Mouse (Mus musculus) thymus, postnatal 4 days (tissue): ENCODE results near the gene Dnal1.
"Not testable (repeated sequence)": the region's sequence is repeated elsewhere in the genome, so short reads cannot be mapped to it uniquely, and the experiment has no call there.

ENCODE experiments used
- DNase-seq: peaks from one replicate; pipeline ENCODE4 v3.0.0; 2021

Gene Dnal1

GRCm38 (mm10) chr12:84114153-84114994 lies at the start of gene Dnal1:
Gene Dnal1, plus strand, starts transcription at chr12:84114366.
- DNase-seq: peak; percentile 89

DNA sequence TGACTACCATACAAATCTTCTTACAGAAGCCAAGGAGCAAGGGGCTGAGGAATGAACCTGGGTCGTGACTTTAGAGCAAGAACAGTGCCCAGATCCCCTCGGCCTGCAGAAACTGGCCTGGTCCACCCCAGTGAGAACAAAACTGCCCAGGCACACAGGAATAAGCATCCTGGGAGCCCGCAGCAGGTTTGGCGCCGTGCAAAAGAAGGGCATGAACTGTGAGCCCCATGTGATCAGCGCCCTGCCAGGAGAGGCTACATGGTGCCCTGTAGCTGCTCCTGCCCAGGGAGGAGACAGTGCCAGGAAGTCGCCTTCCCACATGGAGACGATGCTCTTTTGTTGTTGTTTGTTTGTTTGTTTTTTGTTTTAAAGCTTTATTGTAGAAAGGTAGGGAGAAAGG lies 49.5 kb upstream of the Dnal1 start:
- no peak for DNase-seq

GRCm38 (mm10) chr12:84067752-84068151 lies 46.4 kb upstream of the Dnal1 start:
- no peak for DNase-seq

GRCm38 (mm10) chr12:84068296-84068695 lies 45.9 kb upstream of the Dnal1 start:
- no peak for DNase-seq

GRCm38 (mm10) chr12:84068986-84069385 lies 45.2 kb upstream of the Dnal1 start, which contains the start of gene Acot5:
Gene Acot5, plus strand, starts transcription at chr12:84069325.
- DNase-seq: no peak

- peak; percentile 62 for DNase-seq
Measured at GRCm38 (mm10) chr12:84069582-84069981, 44.6 kb upstream of the Dnal1 start.

DNA sequence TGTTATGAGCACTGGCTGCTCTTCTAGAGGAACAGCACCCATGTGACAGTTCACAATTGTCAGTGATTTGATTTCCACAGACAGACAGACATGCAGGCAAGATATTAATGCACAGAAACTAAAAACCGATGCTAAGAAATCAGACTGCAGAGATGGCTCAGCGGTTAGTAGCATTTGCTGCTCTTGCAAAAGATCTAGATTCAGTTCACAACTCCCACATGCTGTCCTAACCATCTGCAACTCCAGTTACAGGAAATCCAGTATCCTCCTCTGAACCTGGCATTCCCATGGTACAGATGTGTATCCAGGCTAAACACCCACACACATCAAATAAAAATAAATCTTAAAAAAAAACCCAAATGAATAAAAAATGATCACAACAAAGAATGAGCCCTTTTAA lies 42.5 kb upstream of the Dnal1 start:
- no peak for DNase-seq

DNA sequence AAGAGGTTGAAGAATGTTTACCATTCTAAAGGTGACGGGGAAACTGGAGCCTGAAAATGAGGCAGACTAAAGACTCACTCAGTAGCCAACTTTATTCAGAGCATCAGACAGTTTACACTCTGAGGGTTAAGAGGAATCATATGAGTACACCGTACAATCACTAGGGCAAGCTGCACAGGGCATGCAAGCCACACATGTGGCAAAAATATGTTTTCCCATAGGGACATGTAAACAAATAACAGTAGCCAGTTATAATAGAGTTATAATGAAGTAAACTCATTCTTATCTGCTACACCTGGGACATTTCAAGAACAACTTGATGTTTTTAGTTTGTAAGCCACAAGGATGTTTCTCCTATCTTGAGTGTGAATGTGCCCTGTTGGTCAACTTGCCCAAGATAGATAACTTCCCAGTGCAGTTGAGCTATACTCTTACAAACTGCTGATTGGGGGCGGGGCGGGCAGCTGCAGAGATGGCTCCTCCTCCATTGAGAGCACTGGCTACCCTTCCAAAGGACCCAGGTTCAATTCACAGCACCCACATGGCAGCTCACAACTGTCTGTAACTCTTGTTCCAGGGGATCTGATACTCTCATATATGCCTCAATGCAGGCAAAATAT lies 36.7 kb upstream of the Dnal1 start:
- no peak for DNase-seq

DNA sequence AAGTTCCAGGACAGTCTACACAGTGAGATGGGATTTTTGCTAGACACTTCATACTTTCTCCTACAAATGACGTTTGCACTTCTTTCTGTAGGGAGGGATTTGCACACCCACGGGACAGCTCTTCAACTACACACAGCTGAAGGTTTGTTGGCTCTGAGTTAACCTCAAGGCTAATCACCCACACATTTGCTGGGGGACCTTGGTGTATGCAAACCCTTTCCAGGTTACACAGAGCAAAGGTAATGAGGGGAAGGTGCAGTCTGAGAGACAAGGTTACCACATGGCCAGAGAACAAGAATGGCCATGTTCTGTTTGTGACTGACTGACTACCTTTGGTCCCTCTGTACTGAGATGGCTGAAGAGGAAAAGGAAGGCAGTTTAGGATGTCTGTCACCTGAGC lies 30.3 kb upstream of the Dnal1 start:
- DNase-seq: no peak

GRCm38 (mm10) chr12:84084581-84084980 lies 29.6 kb upstream of the Dnal1 start:
- no peak for DNase-seq

DNA sequence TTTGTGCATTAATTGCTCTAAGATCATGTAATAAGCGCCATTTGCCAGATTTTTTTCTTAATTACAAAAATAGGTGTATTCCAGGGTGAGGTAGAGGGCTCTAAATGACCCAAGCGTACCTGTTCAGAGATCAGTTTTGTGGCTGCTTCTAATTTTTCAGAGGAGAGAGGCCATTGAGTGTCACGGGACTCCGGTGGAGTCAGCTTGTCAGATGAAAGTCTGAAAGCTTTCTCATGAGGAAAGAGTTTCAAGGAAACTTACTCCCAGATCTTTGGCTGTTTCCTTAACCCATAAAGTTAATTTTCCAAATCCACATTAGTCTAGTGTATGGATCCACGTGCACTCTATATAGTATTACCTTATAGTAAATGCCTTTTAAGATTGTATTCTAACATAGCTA lies 19.5 kb upstream of the Dnal1 start:
- not testable (repeated sequence) for DNase-seq

GRCm38 (mm10) chr12:84099605-84100004 lies 14.6 kb upstream of the Dnal1 start:
- DNase-seq: no peak

DNA sequence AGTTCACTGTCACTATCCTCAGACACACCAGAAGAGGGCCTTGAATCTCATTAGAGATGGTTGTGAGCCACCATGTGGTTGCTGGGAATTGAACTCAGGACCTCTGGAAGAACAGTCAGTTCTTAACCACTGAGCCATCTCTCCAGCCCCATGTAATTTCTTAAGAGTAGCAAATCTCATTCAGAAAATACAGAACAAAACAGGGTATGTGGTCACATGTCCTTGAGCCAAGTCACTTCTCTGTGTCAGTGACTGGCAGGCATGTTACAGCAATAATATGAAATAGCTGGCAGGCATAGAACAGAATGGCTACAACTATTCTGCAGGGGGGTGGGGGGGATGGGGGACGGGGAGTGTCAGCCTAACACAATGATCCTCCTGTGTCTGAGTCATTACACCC lies 14.1 kb upstream of the Dnal1 start:
- DNase-seq: no peak

DNA sequence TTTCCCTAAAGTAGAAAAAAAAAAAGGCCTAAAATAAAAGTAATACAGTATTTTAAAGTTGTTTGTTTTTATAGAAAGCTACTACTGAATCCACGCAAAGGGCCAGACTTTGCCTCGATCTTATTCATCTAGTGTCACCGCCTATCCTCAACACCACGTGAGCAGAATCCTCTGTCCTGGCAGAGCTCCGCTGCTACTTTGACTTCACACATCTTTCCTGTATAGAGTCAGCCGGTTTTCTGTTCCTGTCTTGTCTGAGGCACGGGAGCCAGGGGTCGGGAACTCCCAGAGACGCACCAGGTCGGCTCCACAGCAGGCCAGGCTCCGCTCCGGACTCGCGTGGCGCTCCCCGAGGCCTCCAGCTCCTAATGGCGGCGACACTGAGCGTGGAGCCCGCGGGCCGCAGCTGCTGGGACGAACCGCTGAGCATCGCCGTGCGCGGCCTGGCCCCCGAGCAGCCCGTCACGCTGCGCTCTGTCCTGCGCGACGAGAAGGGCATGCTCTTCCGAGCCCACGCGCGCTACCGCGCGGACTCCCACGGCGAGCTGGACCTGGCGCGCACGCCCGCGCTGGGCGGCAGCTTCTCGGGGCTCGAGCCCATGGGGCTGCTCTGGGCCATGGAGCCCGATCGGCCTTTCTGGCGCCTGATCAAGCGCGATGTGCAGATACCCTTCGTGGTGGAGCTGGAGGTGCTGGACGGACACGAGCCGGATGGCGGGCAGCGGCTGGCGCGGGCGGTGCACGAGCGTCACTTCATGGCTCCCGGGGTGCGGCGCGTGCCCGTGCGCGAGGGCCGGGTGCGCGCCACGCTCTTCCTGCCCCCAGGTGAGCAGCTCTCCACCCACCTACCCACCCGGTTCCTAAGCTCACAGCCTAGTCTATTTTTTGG lies 13.3 kb upstream of the Dnal1 start, which contains the start of gene Acot6:
Gene Acot6 (plus strand): TSS at position 51 of the 889 bp plus-strand sequence.
- peak; percentile 58 for DNase-seq

DNA sequence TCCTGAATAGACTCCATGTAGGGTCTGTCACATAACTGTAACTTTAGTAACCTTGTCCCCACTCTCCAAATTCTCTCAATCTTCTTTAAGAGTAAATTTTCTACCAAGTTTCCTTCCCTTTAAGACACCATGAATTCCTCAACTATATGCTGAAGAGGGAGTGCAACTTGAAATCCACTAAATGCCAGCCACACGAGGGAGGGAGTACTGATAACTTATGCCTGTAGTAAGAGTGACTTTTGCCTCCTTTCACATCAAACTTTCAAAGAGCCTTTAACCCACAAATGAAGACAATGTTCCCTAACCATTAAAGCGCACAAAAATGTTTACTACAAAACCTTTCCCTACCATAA lies 12.7 kb upstream of the Dnal1 start:
- DNase-seq: no peak

- no peak for DNase-seq
Measured at GRCm38 (mm10) chr12:84107012-84107411, 7.2 kb upstream of the Dnal1 start.

DNA sequence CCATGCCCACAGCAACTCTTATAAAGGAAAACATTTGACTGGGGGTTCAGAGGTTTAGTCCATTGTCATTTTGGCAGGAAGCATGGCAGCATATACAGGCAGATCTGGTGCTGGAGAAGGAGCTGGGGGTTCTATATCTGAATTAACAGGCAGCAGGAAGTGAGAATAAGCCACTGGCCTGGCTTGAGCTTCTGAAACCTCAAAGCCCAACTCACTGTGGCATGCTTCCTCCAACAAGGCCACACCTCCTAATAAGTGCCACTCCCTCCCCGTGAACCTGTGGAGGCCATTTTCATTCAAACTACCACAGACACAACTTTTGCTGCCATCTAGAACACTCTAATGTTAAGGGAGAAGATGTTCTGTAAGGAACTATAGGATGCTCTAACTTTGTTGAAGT lies 6.5 kb upstream of the Dnal1 start:
- no peak for DNase-seq

- DNase-seq: no peak
Measured at GRCm38 (mm10) chr12:84109924-84110323, 4.2 kb upstream of the Dnal1 start.

DNA sequence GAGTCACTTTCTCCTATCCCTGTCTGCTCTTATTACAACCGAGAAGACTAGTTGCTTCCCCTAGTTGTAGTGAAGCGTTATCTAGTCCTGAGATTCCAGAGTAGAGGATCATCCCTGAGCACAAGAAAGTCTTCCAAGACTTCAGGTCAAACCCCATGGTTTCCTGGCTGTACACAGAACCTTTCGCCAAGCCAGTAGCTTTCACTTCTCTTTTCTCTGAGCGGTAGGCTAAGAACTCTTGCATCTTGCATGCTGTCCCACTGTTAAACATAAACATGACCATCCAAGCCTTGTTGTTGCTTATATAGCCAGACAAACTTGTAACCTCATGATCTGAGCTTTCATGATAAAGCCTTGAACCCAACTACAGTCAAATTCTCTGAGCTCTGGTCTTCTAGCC lies 3.4 kb upstream of the Dnal1 start:
- no peak for DNase-seq

- DNase-seq: no peak
Measured at GRCm38 (mm10) chr12:84113676-84114075, 490 bp upstream of the Dnal1 start.

GRCm38 (mm10) chr12:84119584-84119983 lies 5.4 kb downstream of the Dnal1 start:
- DNase-seq: no peak

- no peak for DNase-seq
Measured at GRCm38 (mm10) chr12:84125892-84126291, 11.7 kb downstream of the Dnal1 start.

DNA sequence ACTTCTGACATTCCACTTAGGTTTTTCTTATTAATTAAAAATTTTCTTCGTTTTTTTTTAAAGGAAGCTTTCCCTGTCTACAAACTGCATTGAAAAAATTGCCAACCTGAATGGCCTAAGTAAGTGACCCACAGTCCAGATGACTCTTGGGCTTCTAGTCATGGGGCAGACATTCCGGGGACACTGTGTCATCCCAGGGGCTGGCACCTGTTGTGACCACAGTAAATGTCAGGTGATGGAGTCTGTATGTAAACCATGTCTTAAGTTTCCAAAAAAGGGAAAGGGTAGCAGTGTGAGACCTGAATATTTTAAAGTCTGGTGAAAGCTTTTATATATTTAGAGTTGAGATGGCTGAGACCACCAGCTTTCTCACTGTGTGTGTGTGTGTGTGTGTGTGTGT lies 12.7 kb downstream of the Dnal1 start:
- no peak for DNase-seq
